Mouse (Mus musculus) embryo, embryonic 9.5 days (tissue): ENCODE results near the gene Olfr1434.
"Not testable (repeated sequence)": the region's sequence is repeated elsewhere in the genome, so short reads cannot be mapped to it uniquely, and the experiment has no call there.

ENCODE experiments used
- DNase-seq: peaks from one replicate; pipeline ENCODE4 v3.0.0-alpha.2; 2017; ENCODE audit errors: extremely low spot score

The Olfr1434 gene

DNA sequence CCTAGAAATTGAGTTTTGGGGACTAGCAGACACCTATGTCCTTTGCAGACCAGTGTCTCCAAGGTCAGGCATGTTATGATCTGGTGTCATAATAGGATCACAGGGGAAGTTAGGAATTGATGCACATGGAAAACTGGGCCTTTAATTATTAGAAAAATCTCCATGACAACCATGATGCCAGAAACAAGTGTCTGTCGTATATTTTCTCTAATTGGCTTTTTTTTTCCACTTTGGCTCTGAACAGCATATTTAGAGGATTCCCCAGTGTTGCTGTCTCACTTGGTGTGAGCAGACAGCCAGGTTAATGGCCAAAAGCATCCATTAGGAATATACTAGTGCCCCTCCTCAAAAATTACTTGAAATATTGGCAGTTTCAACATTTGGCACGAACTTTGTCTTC is at the start of gene Olfr1434:
Gene Olfr1434 (plus strand): TSS at position 301 of the 400 bp plus-strand sequence.
- DNase-seq = no peak

- DNase-seq = not testable (repeated sequence)
Measured at GRCm38 (mm10) chr19:12232496-12232895, 47.2 kb upstream of the Olfr1434 start, which contains the start of gene Olfr1432. TSS of gene Olfr1432 (minus strand) at chr19:12232596.

DNA sequence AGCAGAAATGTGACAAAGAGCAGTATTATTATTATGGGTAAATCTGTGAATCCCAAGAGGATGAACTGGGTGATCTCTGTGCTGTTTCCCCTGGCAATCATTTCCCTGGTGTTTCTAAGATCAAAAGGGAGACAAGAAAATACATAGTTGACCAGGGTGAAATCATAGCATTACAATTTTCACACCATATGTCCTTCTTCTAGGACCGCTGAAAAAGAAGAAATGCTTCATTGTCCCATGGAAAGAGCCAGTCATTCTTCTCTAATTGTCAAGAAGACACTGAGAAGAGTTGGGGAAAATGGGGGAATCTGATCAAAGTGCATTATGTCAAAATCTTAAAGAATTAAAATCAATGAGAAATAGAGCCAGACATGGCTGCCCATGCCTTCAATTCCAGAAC is 38.1 kb upstream of the Olfr1434 start, which contains the start of gene Olfr262:
Gene Olfr262 (minus strand): TSS at position 101 of the 400 bp plus-strand sequence.
- DNase-seq = no peak

- no peak for DNase-seq
Measured at GRCm38 (mm10) chr19:12260732-12261131, 18.9 kb upstream of the Olfr1434 start, which contains the start of gene Olfr235. TSS of gene Olfr235 (plus strand) at chr19:12261032.

DNA sequence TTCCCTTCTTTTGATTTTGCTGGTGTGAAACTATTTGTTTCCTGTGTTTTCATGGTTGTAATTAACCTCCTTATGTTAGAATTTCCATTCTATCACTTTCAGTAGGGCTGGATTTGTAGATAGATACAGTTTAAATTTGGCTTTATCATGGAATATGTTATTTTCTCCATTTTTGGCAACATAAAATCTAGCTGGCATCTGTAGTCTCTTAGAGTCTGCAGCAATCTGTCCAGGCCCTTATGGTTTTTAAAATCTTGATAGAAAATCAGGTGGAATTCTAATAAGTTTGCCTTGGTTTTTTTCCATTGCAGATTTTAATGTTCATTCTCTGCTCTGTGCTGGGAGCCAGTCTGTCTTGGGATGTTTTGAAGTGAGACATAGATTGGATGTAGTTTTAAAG is 13.3 kb downstream of the Olfr1434 start:
- no peak for DNase-seq

DNA sequence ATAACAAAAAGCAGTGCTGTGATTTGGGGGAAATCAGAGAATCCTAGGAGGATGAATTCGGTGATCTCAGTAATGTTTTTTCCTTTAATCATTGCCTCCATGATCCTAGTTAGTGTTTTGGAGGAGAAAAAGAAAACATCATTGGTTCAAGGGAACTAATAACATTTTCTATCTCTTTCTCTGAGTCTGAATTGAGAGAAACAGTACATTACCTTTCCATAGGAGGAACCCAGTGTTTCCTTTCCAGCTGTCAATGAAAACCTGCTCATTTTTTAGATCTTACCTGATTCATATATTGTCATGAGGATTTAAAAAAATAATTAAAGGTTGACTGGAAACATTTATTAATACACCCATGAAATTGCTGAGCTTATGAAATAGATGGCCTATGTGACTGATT is 19.4 kb downstream of the Olfr1434 start, which contains the start of gene Olfr1436:
Gene Olfr1436 (minus strand): TSS at position 101 of the 400 bp plus-strand sequence.
- DNase-seq = not testable (repeated sequence)

GRCm38 (mm10) chr19:12325001-12325400 is 45.3 kb downstream of the Olfr1434 start, which contains the start of gene Olfr1437:
TSS of gene Olfr1437 (minus strand) at chr19:12325101.
- no peak for DNase-seq
